Mouse (Mus musculus) gastrocnemius, postnatal 25 days (tissue): ENCODE results near the gene Scamp1. TPM values are rescaled to one million over a fixed set of nuclear protein-coding genes. Genes with fewer than 3 reads are reported as not detected.

Experiments used
- total RNA-seq, 2 experiments: library from RNA; stranded (reverse); gene quantifications; 1 replicate in 1 of 2; 2 replicates in 1 of 2; pipeline ENCODE4 v1.2.3; 2021

Scamp1 gene
- total RNA-seq, 2 experiments from 2014 or later: 15.9 to 17.7 TPM

Other genes with a start within 250 kb of the Scamp1 start
- 1 to 10 TPM; 5.3 to 6.7 TPM for gene Lhfpl2, start 228.1 kb downstream of the Scamp1 start, total RNA-seq
- 10 to 100 TPM; 18.4 to 19.3 TPM for gene Ap3b1, start 73.1 kb upstream of the Scamp1 start, total RNA-seq